Mouse (Mus musculus) gastrocnemius, postnatal 4 days (tissue): ENCODE data around the gene Lim2. TPM values are rescaled to one million over a fixed set of nuclear protein-coding genes. Genes with fewer than 3 reads are reported as not detected.
"Not testable (repeated sequence)": the region's sequence is repeated elsewhere in the genome, so short reads cannot be mapped to it uniquely, and the experiment has no call there.

ENCODE experiments used
- DNase-seq, 2 experiments: peaks; one replicate each; pipeline ENCODE4 v3.0.0; 2021 to 2022; ENCODE audit warnings: low spot score in 2 of 2, mixed read lengths in 2 of 2
- long read RNA-seq, 2 experiments: library from polyadenylated mRNA; stranded (forward); transcript quantifications; one replicate each; pipeline ENCODE4 v2.0.0; 2021
- total RNA-seq, 2 experiments: library from RNA; stranded (reverse); gene quantifications; 2 replicates each; pipeline ENCODE4 v1.2.3; 2021

The Lim2 gene
- not detected for total RNA-seq
- long read RNA-seq, experiment 1 = 0 reads
- long read RNA-seq, experiment 2 = 0 reads

DNA sequence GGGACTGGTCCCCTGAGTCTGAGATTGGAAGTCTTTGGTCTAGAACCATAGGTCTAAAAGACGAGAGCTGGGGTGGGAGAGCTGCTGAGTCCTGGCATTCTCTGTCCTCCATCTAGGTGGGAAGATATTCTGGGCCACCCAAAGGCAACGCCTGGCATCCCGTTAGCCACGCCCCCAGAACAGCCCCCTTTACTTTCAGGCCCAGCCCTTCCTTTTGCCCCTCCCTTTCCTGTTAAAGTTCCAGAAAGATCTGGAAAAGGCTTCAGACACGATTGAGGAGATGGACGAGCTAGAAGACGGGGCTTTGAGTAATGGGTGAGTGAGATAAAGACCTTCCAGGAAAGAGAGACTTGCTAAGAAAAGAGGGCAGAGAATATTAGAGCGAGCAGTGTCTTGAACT lies at the start of gene Lim2:
Gene Lim2 (plus strand): TSS at position 265 of the 400 bp plus-strand sequence.
- DNase-seq = no peak

DNA sequence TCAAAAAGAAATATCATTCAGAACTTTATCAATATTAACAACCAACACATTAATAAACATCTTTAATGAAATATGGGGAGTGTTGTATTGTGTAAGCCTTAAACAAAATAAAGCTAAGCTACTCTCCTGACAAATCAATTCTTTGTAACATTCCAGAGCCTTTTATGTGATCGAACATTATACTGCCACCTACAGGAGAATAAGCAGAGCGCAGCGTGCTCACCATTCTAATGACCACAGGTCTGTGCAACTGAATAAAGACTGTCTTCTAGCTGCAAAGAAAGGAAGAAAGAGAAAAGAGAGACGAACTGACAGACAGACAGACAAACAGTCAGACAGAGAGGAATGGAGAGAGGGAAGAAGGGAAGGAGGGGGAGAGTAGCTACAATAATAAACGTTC lies 49.2 kb upstream of the Lim2 start:
- DNase-seq = peak in 1 of 2 experiments; percentile 15

DNA sequence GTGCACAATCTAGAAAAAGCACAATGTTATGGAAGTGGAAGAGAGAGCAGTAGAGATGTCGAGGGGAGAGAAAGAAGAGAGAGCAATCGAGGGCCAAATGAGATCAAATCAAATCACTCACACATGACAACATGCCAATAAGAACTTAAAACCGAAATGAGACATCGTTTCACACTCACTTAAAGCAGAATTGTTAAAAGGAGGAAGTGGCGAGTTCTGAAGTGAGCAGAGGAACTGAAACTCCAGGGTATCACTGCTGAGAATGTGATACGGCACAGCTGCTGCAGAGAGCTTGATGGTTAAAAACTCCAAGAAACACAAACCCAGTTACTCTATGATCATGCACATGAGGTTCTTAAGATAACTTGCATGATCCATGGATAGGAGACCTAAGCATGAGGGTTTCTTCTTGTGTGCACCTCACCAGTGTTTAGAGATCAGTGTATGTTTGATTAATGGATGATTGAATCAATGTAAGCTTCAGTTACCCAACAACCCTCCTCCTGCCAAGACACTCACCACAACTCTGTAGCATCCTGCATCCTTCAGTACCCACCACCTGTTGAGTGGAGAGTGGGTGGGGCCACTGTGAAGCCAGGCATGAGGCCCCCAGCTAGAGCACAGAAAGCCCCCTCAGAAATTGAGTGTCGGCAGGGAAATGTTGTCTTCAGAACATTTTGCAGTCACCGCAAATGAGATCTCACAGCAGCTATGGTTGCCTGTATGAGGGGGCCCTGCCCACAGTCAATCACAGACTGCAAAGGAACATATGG lies 34.9 kb upstream of the Lim2 start:
- no peak for DNase-seq

DNA sequence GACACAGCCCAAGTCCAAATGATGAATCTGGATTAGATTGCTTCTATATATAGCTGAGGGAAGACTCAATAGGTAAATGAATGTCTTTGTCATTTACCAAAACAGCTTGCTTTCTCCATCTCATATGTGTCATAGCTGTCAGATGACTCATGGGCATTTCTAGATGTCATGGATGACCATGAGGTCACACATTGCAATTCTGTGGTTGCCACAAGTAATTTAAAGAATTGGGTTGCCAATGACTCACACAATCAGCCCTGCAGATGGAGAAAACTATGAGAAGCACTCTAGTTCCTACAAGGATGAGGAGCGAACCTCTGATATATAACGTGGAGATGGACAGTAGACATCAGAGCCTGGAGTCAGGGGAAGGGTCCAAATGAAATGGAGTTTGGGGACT lies 28.0 kb upstream of the Lim2 start:
- no peak for DNase-seq

DNA sequence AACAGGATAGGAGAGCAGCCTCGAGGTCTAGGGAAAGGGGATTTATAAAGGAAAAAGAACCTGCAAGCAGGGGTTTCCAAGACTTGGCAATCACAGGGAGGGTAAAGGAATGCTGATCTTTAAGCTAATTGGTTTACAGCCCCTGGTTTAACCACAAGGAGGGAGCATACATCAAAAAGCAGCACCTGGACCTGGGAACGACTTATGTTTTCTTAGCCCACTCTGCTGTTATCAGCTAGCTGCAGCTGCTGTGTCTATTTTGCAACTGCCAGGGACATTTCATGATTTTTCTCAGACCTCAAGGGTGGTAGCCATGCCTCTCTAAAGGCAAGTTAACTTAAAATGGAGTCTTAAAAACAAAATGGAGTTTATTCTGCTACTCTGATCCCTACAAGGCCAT lies 24.8 kb upstream of the Lim2 start:
- DNase-seq = no peak

DNA sequence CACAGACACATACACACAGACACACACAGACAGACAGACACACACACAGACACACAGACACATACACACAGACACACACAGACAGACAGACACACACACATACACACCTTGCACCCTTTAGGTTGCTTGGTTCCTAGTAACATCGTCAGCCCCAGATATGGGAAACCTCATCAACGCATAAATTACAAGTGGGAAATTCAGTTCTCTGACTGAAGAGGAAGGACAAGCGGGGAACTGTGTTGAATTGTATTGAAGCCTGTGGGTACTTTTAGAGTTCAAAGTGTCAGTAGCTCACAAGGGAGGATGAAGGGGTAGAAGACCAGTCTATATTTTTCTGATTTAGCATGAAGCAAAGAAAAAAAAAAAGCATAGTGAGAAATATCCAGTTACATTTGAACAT lies 19.9 kb upstream of the Lim2 start:
- no peak for DNase-seq

DNA sequence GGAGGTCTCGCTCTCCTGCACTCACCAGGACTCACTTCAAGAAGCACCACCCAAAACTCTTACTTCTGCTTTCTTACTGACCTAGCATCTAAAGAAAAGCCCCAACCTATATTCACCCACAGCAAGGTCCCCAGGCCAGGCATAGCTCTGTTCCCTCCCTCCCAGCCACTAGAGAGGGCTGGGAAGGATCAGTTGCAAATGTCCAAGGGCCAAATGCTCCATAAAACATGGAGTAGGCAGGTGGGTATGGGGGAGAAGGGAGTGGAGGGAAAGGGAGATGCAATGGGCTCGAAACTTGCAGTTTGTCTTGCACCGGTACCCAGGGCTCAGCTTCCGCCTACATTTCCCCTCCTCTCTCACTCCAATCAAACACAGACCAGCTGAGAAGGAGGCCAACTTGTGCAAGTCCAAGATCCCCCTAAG lies 19.3 kb upstream of the Lim2 start, which contains the start of gene Siglecg:
Gene Siglecg (plus strand): TSS at position 74 of the 423 bp plus-strand sequence.
- DNase-seq = no peak

DNA sequence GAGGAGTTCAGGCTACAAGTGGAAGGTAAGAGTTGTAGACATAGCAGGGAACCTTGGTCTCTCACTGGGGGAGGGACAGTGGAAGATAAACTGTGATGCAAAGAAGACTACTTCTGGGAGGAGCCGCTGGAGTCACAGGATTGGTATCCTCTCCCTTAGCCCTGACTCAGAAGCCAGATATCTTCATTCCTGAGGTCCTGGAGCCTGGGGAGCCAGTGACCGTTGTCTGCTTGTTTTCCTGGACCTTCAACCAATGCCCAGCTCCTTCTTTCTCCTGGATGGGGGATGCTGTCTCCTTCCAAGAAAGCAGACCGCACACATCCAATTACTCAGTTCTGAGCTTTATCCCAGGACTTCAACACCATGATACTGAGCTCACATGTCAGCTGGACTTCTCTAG lies 18.4 kb upstream of the Lim2 start:
- no peak for DNase-seq

DNA sequence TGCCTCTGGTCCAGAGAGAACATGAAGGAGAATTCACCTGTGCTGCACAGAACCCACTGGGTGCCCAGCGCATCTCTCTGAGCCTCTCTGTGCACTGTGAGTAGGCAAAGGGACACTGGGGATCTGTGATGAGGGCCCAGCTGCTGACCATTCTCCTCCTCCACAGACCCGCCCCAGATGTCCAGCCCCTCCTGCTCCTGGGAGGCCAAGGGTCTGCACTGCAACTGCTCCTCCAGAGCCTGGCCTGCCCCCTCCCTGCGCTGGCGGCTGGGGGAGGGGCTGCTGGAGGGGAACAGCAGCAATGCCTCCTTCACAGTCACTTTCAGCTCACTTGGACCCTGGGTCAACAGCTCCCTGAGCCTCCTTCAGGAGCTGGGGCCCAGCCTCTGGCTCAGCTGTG lies 15.7 kb upstream of the Lim2 start:
- not testable (repeated sequence) for DNase-seq

DNA sequence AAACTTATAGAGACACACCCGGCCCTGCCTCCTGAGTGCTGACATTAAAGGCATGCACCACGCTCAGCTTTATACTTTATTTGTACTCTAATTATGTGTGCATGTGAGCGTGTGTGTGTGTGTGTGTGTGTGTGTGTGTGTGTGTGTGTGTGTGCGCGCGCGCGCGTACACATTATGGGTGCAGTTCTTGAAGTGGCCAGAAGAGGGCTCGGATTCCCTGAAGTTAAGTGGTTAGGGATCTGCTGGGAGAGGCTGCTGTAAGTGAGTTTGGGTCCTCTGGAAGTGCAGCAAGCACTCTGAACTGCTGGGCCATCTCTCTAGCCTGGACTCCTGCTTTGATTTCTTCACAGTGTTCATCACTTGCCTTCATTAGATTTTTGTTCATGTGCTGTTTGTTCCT lies 10.2 kb upstream of the Lim2 start:
- DNase-seq = no peak

DNA sequence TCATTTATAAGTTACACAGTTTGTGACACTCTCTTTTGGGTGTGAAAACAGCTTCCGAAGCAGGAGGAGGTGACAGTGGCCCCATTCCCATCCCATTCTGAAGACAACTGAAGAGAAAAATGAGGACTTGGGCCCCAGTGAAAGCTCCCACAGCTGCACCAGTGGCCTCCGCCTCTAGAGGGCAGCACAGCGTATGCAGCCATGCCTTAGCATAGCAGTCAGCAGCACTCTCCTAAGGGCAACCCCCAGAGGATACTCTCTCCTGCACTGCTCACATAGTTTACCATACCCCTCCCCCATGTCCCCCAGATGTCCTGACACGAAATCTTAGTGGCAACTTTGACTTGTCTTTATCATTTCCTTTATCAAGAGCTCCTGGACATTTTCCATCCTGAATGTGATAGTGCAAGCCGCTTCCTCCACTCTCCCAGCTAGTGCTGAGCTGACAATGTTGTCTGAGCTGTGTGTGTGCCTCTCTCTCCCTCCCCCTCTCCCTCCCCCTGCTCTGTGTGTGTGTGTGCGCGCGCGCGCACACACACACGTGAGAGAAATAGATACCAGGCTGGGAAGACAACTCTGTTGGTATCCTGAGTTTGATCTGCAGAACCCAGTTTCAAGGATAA lies 4.4 kb upstream of the Lim2 start:
- peak; percentile 50 to 77 for DNase-seq

DNA sequence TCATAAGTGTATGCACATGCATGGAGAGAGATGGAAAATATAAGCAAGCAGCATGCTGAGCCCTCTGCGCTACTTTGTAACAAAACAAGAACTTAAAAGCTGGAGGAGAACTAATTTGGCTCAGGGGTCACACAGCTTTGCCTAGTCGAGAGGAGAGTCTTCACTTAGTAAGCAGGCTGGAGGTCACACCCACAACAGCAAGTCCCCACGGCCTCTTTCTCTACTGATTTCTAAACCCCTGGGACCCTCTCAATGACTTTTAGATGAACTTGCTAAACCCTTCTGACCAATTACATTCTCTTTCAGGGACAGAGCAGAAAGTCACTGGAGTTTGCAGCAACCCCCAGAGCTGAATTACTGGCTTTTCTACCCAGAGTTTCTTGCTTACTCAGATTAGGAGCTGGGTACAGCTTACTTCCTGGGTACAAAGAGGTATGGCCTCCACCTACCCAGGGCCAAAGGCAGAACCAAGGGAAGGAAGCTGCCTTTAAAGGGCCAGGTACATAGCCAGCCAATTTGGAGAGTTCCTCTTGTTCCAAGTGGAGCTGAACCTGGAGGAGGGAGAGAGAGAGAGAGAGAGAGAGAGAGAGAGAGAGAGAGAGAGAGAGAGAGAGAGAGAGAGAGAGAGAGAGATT lies 3.4 kb upstream of the Lim2 start:
- no peak for DNase-seq

DNA sequence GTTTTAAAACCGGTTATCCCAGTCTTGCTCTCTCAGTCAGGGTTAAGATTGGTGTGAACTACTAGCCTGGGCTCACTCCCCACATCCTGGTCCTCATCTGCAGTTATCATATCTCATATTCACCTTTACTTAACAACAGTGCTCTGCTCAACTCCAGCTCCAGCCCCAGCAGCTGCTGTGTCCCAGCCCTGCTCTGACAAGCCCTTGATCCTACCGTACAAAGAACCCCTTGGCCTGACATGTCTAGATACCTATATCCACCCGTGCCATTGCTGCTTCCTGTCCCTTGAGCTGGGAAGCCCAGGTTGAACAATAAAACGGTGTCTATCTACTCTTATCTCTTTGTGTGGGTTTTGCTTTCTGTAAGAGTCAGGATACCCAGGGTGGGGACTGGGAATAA lies 2.0 kb downstream of the Lim2 start:
- no peak for DNase-seq

DNA sequence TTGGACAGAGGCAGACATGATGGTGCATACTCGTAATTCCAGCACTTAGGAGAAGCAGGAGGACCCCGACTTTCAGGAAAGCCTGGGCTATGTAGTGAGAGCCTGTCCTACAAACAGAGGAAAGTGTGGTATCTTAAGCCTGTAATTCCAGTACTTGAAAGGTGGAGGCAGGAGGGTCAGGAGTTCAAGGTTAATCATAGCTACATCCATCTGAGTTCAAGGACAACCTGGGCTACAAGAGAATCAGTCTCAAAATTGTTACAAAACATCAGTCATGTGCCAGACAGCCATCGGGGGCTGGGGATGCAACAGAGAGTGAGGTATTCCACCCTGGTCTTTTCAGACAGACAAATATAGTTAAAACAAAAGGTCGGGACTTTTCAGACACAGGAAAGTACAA lies 5.4 kb downstream of the Lim2 start:
- DNase-seq = no peak

DNA sequence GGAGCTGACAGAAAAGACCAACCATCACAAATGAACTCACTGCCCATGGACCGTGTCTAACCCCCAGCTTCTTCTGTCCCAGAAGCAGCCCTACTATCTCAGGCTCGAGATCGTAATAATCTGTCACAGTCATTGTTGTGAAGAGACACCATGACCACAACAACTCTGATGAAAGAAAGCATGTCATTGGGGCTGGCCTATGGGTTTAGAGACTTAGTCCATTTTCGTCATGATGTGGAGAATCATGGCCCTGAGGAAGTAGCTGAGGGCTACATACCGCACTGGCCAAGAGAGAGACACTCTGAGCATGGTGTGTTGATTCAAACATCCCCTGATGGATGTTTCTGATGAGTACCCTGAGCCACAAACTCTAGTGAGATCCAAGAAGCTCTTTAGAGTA lies 7.2 kb downstream of the Lim2 start:
- DNase-seq = no peak

DNA sequence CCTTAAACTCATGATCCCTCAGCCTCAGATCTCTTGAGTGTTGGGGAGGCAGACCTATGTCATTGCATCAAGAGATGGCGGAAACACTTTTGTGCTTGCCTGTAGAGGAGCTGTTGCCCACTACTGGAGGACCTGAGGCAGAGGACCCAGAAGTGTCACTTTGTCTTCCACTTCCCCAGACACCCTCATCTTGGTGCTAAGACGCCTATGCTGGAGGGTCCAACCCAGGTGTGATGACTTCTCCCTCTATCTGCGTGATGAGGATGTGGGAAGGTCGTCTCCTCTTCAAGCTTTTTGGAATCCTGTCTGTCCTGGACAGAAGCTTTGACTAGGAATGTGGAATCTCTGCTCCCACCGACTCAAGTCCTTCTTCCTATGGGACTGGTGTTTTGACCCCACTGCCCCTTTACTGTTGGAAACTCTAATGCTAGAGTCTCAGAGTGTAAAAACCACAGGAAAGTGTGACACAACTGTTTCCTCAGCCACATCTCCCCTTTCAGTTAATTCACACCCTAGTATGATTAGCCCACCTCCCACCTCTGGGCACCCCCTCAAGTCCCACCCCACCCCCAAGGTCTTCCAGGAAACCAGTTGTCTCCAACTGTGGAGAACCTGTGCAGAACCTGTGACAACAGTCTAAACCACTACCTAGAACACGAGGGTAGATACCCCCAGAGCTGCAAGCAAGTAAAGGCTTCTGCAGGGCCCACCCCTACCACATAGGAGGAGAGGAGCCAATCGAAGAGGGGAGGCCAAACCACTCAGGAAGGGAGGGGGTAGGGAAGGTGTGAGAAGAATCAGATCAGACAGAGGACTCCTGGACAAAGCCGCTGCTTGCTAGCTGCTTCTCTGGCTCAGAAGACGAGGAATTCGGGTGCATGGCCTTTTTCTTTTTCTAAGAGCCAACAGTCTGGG lies 9.1 kb downstream of the Lim2 start, which contains the start of gene Nkg7:
Gene Nkg7 (plus strand): TSS at position 733 of the 915 bp plus-strand sequence.
- DNase-seq = no peak

DNA sequence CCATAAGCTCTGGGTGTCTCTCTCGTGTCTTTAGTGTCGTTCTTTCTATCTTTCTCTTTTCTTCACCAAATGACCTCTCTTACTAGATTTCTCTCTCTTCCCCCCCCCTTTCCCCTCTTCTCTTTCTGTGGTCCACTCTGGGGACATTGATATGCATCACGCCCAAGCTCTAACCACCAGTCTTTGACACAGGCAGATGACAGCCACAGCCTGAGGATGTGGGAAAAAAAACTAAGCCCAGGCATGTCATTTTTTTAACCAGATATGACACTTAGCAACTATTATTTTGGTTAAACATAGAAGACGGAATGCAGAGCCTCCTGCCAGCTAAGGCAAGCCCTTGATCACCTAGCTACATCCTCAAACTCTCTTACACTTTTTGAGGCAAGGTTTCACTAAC lies 11.1 kb downstream of the Lim2 start:
- DNase-seq = no peak

DNA sequence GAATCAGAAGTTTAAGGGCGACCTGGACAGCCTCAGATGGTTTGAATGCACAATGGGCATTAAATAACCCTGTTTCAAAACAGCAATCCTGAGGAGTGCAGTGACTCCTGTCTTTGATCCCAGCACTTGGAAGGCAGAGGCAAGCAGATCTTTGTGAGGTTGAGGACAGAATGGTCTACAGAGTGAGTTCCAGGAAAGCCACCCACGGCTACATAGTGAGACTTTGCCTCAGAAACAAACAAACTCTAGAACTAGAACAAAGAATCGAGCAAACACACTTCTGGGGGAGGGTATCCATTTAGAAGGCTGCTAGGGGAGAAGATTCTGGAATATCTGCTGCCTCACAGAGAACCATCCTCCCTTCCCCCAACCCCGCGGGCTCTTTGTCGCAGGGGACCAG lies 13.0 kb downstream of the Lim2 start, which contains the start of gene Cldnd2:
Gene Cldnd2 (plus strand): TSS at position 301 of the 400 bp plus-strand sequence.
- DNase-seq = no peak

DNA sequence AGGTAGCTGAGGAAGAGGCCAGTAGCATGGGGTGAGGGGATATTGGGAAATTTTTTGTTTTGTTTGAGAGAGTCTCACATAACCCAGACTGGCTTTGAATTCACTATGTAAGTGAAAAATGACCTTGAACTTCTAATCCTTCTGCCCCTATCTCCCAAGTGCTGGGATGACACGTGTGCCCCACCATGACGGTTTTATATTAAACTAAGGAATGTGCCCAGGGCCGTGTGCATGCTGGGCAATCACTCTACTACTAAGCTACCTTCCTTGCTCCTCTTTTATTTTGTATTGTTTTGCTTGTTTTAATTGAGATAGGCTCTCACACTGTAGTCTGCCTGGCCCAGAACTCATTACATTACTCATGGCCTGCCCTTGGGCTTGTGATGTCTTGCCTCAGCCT lies 13.6 kb downstream of the Lim2 start:
- DNase-seq = no peak

DNA sequence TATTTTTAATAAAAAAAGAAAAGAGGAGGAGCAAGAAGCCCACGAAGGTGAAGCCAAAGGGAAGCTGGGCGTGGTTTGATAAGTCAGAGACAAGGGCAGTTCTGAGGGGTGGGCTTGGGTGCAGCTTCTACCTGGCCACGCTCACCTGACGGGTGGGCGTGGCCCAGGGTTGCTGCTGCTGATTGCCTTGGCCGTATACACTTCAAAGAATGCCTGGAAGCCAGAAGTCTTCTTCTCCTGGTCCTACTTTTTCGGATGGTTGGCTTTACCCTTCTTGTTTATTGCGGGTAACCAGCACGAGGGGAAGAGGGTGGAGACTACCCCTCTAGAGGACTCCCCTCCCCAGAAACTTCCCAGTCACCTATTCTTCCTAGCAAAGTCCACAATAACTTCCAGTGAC lies 15.2 kb downstream of the Lim2 start:
- no peak for DNase-seq
